Mouse (Mus musculus): ENCODE measurements at regions not wholly inside any gene's neighbourhood (a gene's known extent, or its start where the extent isn't known, plus 50 kb on each side); places are given as distances from the start of the nearest gene placed in this dataset.
A peak's percentile ranks its signal among the peaks of the same experiment; 100 is the strongest.

GRCm38 (mm10) chr14:66475026-66475425 is 466.0 kb upstream of the Gulo start:
- H3K9me3 ChIP-seq = no peaks in the 10 kb centered on the region
- no peak overlapping the region for H3K9ac ChIP-seq (replicated peaks)
- H3K4me1 ChIP-seq = peaks cover 9% of the 10 kb centered on the region; the same call in 1 of the 2 replicates
- H3K4me3 ChIP-seq = no peak overlapping the region
- H3K36me3 ChIP-seq = no peaks in the 10 kb centered on the region
- WGBS = 71% methylated on average over 1 of the region's 1 CpGs
- H3K27ac ChIP-seq (replicated peaks) = no peak overlapping the region
- ATAC-seq (replicated peaks) = no peak
- no peak overlapping the region for H3K4me2 ChIP-seq (replicated peaks)
- no peaks in the 10 kb centered on the region for H3K27me3 ChIP-seq

GRCm38 (mm10) chr14:66473251-66473550 is 464.2 kb upstream of the Gulo start:
- no peak overlapping the region for H3K4me2 ChIP-seq (replicated peaks)
- no peaks in the 10 kb centered on the region for H3K9me3 ChIP-seq
- H3K4me1 ChIP-seq = peaks cover 3% of the 10 kb centered on the region; the same call in 1 of the 2 replicates
- no peak overlapping the region for H3K27ac ChIP-seq (replicated peaks)
- no peak for ATAC-seq (replicated peaks)
- no peaks in the 10 kb centered on the region for H3K27me3 ChIP-seq
- WGBS = 20% methylated on average over 1 of the region's 1 CpGs
- H3K9ac ChIP-seq (replicated peaks) = no peak overlapping the region
- no peak overlapping the region for H3K4me3 ChIP-seq
- no peaks in the 10 kb centered on the region for H3K36me3 ChIP-seq

GRCm38 (mm10) chr14:66472537-66473250 is 463.7 kb upstream of the Gulo start:
- H3K27me3 ChIP-seq = no peaks in the 10 kb centered on the region
- no peak overlapping the region for H3K4me2 ChIP-seq (replicated peaks)
- H3K9ac ChIP-seq (replicated peaks) = no peak overlapping the region
- no peak overlapping the region for H3K4me3 ChIP-seq
- peaks cover 3% of the 10 kb centered on the region; the same call in 1 of the 2 replicates for H3K4me1 ChIP-seq
- 62% methylated on average over 5 of the region's 5 CpGs for WGBS
- ATAC-seq (replicated peaks) = no peak
- H3K9me3 ChIP-seq = no peaks in the 10 kb centered on the region
- H3K36me3 ChIP-seq = no peaks in the 10 kb centered on the region
- no peak overlapping the region for H3K27ac ChIP-seq (replicated peaks)

- Histone ChIP-seq H3K4me3 (no peak overlapping the region), H3K27ac (replicated peaks) (peak overlapping the region; percentile 32; the same call in 1 of the 2 replicates), H3K4me2 (replicated peaks) (no peak overlapping the region), H3K27me3 (no peaks in the 10 kb centered on the region), H3K9ac (replicated peaks) (no peak overlapping the region), H3K9me3 (no peaks in the 10 kb centered on the region), H3K4me1 (no peaks in the 10 kb centered on the region), H3K36me3 (no peaks in the 10 kb centered on the region)
- 24% methylated on average over 5 of the region's 5 CpGs for WGBS
- ATAC-seq (replicated peaks) = peak; percentile 16
Measured at GRCm38 (mm10) chr14:66462081-66462480, 453.1 kb upstream of the Gulo start.

GRCm38 (mm10) chr14:66460795-66461194 is 451.8 kb upstream of the Gulo start:
- no peaks in the 10 kb centered on the region for H3K9me3 ChIP-seq
- 49% methylated on average over 3 of the region's 3 CpGs for WGBS
- H3K4me2 ChIP-seq (replicated peaks) = no peak overlapping the region
- no peak for ATAC-seq (replicated peaks)
- H3K27me3 ChIP-seq = no peaks in the 10 kb centered on the region
- H3K27ac ChIP-seq (replicated peaks) = no peak overlapping the region
- H3K4me3 ChIP-seq = no peak overlapping the region
- no peaks in the 10 kb centered on the region for H3K36me3 ChIP-seq
- H3K4me1 ChIP-seq = no peaks in the 10 kb centered on the region
- H3K9ac ChIP-seq (replicated peaks) = no peak overlapping the region

- WGBS = 93% methylated on average over 4 of the region's 4 CpGs
- H3K4me2 ChIP-seq (replicated peaks) = no peak overlapping the region
- H3K4me3 ChIP-seq = no peak overlapping the region
- no peaks in the 10 kb centered on the region for H3K9me3 ChIP-seq
- no peaks in the 10 kb centered on the region for H3K4me1 ChIP-seq
- no peak for ATAC-seq (replicated peaks)
- H3K27ac ChIP-seq (replicated peaks) = no peak overlapping the region
- no peak overlapping the region for H3K9ac ChIP-seq (replicated peaks)
- no peaks in the 10 kb centered on the region for H3K36me3 ChIP-seq
- H3K27me3 ChIP-seq = no peaks in the 10 kb centered on the region
Measured at GRCm38 (mm10) chr14:66458696-66459095, 449.7 kb upstream of the Gulo start.

GRCm38 (mm10) chr14:66457300-66457699 is 448.3 kb upstream of the Gulo start:
- H3K9ac ChIP-seq (replicated peaks) = no peak overlapping the region
- H3K27ac ChIP-seq (replicated peaks) = no peak overlapping the region
- WGBS = 76% methylated on average over 6 of the region's 6 CpGs
- no peaks in the 10 kb centered on the region for H3K27me3 ChIP-seq
- no peaks in the 10 kb centered on the region for H3K4me1 ChIP-seq
- ATAC-seq (replicated peaks) = no peak
- H3K9me3 ChIP-seq = 0 out of 2 replicates have a peak, but pooled peaks cover 3% of the 10 kb centered on the region
- no peak overlapping the region for H3K4me2 ChIP-seq (replicated peaks)
- no peaks in the 10 kb centered on the region for H3K36me3 ChIP-seq
- H3K4me3 ChIP-seq = no peak overlapping the region

GRCm38 (mm10) chr14:66452828-66453227 is 443.8 kb upstream of the Gulo start:
- no peak overlapping the region for H3K4me3 ChIP-seq
- 88% methylated on average over 3 of the region's 3 CpGs for WGBS
- ATAC-seq (replicated peaks) = no peak

GRCm38 (mm10) chr14:66450351-66450750 is 441.3 kb upstream of the Gulo start:
- Histone ChIP-seq H3K4me2 (replicated peaks) (no peak overlapping the region), H3K9ac (replicated peaks) (no peak overlapping the region), H3K4me3 (no peak overlapping the region), H3K27me3 (no peaks in the 10 kb centered on the region), H3K9me3 (0 out of 2 replicates have a peak, but pooled peaks cover 3% of the 10 kb centered on the region), H3K27ac (replicated peaks) (no peak overlapping the region), H3K36me3 (no peaks in the 10 kb centered on the region), H3K4me1 (no peaks in the 10 kb centered on the region)
- WGBS = 53% methylated on average over 10 of the region's 10 CpGs
- no peak for ATAC-seq (replicated peaks)

More at GRCm38 (mm10) chr14:66452828-66453227, 443.8 kb upstream of the Gulo start:
- no peaks in the 10 kb centered on the region for H3K4me1 ChIP-seq
- H3K27me3 ChIP-seq = no peaks in the 10 kb centered on the region
- H3K9me3 ChIP-seq = 0 out of 2 replicates have a peak, but pooled peaks cover 3% of the 10 kb centered on the region
- H3K4me2 ChIP-seq (replicated peaks) = no peak overlapping the region
- no peak overlapping the region for H3K9ac ChIP-seq (replicated peaks)
- H3K27ac ChIP-seq (replicated peaks) = no peak overlapping the region
- no peaks in the 10 kb centered on the region for H3K36me3 ChIP-seq

- no peak for ATAC-seq (replicated peaks)
- no peak overlapping the region for H3K4me3 ChIP-seq
- no peaks in the 10 kb centered on the region for H3K27me3 ChIP-seq
- WGBS = 33% methylated on average over 1 of the region's 1 CpGs
- no peak overlapping the region for H3K9ac ChIP-seq (replicated peaks)
- no peaks in the 10 kb centered on the region for H3K9me3 ChIP-seq
- no peak overlapping the region for H3K4me2 ChIP-seq (replicated peaks)
- no peaks in the 10 kb centered on the region for H3K36me3 ChIP-seq
- no peaks in the 10 kb centered on the region for H3K4me1 ChIP-seq
- no peak overlapping the region for H3K27ac ChIP-seq (replicated peaks)
Measured at GRCm38 (mm10) chr14:66442576-66442975, 433.6 kb upstream of the Gulo start.

GRCm38 (mm10) chr14:66441825-66442224 is 432.8 kb upstream of the Gulo start:
- Histone ChIP-seq H3K27me3 (no peaks in the 10 kb centered on the region), H3K27ac (replicated peaks) (no peak overlapping the region), H3K4me2 (replicated peaks) (no peak overlapping the region), H3K9ac (replicated peaks) (no peak overlapping the region), H3K4me1 (no peaks in the 10 kb centered on the region), H3K36me3 (no peaks in the 10 kb centered on the region), H3K9me3 (no peaks in the 10 kb centered on the region), H3K4me3 (no peak overlapping the region)
- no peak for ATAC-seq (replicated peaks)
- WGBS = 66% methylated on average over 4 of the region's 4 CpGs

- no peak overlapping the region for H3K4me2 ChIP-seq (replicated peaks)
- no peaks in the 10 kb centered on the region for H3K9me3 ChIP-seq
- H3K36me3 ChIP-seq = no peaks in the 10 kb centered on the region
- H3K4me1 ChIP-seq = no peaks in the 10 kb centered on the region
- 96% methylated on average over 1 of the region's 1 CpGs for WGBS
- no peak overlapping the region for H3K27ac ChIP-seq (replicated peaks)
- H3K4me3 ChIP-seq = no peak overlapping the region
- no peak overlapping the region for H3K9ac ChIP-seq (replicated peaks)
- no peak for ATAC-seq (replicated peaks)
- no peaks in the 10 kb centered on the region for H3K27me3 ChIP-seq
Measured at GRCm38 (mm10) chr14:66438572-66438971, 429.6 kb upstream of the Gulo start.

- 69% methylated on average over 1 of the region's 1 CpGs for WGBS
- H3K4me1 ChIP-seq = no peaks in the 10 kb centered on the region
- H3K9me3 ChIP-seq = no peaks in the 10 kb centered on the region
- no peak overlapping the region for H3K9ac ChIP-seq (replicated peaks)
- no peak for ATAC-seq (replicated peaks)
- H3K36me3 ChIP-seq = no peaks in the 10 kb centered on the region
- H3K4me3 ChIP-seq = no peak overlapping the region
- H3K27me3 ChIP-seq = no peaks in the 10 kb centered on the region
- no peak overlapping the region for H3K4me2 ChIP-seq (replicated peaks)
- H3K27ac ChIP-seq (replicated peaks) = no peak overlapping the region
Measured at GRCm38 (mm10) chr14:66438001-66438400, 429.0 kb upstream of the Gulo start.

Data from forebrain, embryonic 15.5 days (tissue).